8 mouse cellular contexts compared by ENCODE assay signal in the genomic region with DNA sequence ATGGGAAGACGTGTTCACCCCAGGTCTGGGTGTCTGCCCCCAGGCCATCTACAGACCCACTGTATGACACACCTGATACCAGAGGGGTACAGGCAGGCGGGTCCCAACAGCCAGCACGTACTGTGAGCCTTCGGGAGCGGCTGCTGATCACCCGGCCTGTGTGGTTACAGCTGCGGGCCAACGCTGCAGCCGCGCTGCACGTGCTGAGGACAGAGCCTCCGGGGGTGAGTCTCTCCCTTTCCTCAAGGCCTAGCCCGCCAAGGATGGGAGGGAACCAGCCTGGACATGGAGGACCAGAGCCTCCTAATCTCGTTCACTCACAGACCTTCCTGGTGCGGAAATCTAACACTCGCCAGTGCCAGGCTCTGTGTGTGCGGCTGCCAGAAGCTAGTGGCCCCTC. TPM values are rescaled to one million over a fixed set of nuclear protein-coding genes. Genes with fewer than 3 reads are reported as not detected.
DNase-seq lines count a peak whose midpoint lies in the region; ATAC-seq and TF ChIP-seq lines count a peak whose summit lies in the region.

No protein-coding gene starts in this region.

- peaks cover 19% of the 10 kb centered on the region for H3K4me1 ChIP-seq in lung, embryonic 16.5 days (replicated peaks; ENCODE audit: control insufficient read depth, insufficient read depth, low read length)
- peaks cover 29% of the 10 kb centered on the region for H3K4me1 ChIP-seq in limb, embryonic 12.5 days (replicated peaks)
- H3K4me1 ChIP-seq in olfactory bulb, adult 2 months (ENCODE audit: control insufficient read depth, insufficient read depth, low read length), result peaks cover 43% of the 10 kb centered on the region

- peaks cover 15% of the 10 kb centered on the region for H3K36me3 ChIP-seq in lung, embryonic 16.5 days (ENCODE audit: control insufficient read depth, insufficient read depth, low read length)
- H3K36me3 ChIP-seq in limb, embryonic 12.5 days, result peaks cover 38% of the 10 kb centered on the region

- peak; percentile 49 for DNase-seq in adrenal gland, postnatal 10 days
- DNase-seq in adrenal gland, postnatal 25 days, result no peak
- DNase-seq in lung, postnatal 14 days, result no peak
- no peak for DNase-seq in right cerebral cortex, postnatal 36 days (ENCODE audit: low spot score in 2 of 2)
- no peak for DNase-seq in frontal cortex, adult 2 months (ENCODE audit: extremely low spot score in 1 of 2, low spot score in 1 of 2)

- peaks cover 3% of the 10 kb centered on the region; the same call in 1 of the 2 replicates for H3K27me3 ChIP-seq in lung, embryonic 16.5 days (ENCODE audit: control insufficient read depth, insufficient read depth, low read depth, low read length)
- peaks cover 49% of the 10 kb centered on the region for H3K27me3 ChIP-seq in limb, embryonic 12.5 days

- H3K4me2 ChIP-seq in lung, embryonic 16.5 days (ENCODE audit: low read depth, low read length), result peak overlapping the region; percentile 59
- H3K4me2 ChIP-seq in limb, embryonic 12.5 days, result peak overlapping the region; percentile 36

- no peak for TF ChIP-seq CTCF in olfactory bulb, adult 2 months (IDR thresholded peaks at IDR 0.05; ENCODE audit: insufficient read depth, low read depth, low read length)

- WGBS in lung, embryonic 16.5 days, result 6% methylated on average over 17 of the region's 17 CpGs
- WGBS in limb, embryonic 12.5 days, result 6% methylated on average over 17 of the region's 17 CpGs
- WGBS in olfactory bulb, adult 2 months, result 13% methylated on average over 17 of the region's 17 CpGs

- H3K9ac ChIP-seq in lung, embryonic 16.5 days (ENCODE audit: low read length), result peak overlapping the region; percentile 57
- peak overlapping the region; percentile 23; the same call in 1 of the 2 replicates for H3K9ac ChIP-seq in limb, embryonic 12.5 days (replicated peaks)

- no peak for TF ChIP-seq POLR2A in olfactory bulb, adult 2 months (IDR thresholded peaks at IDR 0.05; ENCODE audit: insufficient read depth, low read depth, low read length)

- H3K4me3 ChIP-seq in lung, embryonic 16.5 days (ENCODE audit: low read length), result peak overlapping the region; percentile 48
- H3K4me3 ChIP-seq in limb, embryonic 12.5 days (replicated peaks), result peak overlapping the region; percentile 17
- H3K4me3 ChIP-seq in olfactory bulb, adult 2 months (ENCODE audit: insufficient read depth, low read depth, low read length), result peak overlapping the region; percentile 48

- H3K27ac ChIP-seq in lung, embryonic 16.5 days (ENCODE audit: low read length), result peak overlapping the region; percentile 63
- H3K27ac ChIP-seq in limb, embryonic 12.5 days, result no peak overlapping the region
- H3K27ac ChIP-seq in olfactory bulb, adult 2 months (ENCODE audit: insufficient read depth, low read depth, low read length), result peak overlapping the region; percentile 99

- no peaks in the 10 kb centered on the region for H3K9me3 ChIP-seq in lung, embryonic 16.5 days (ENCODE audit: control insufficient read depth, low read length)
- no peaks in the 10 kb centered on the region for H3K9me3 ChIP-seq in limb, embryonic 12.5 days

- ATAC-seq in lung, embryonic 16.5 days (ENCODE audit: low read depth), result peak; percentile 35
- ATAC-seq in limb, embryonic 12.5 days (ENCODE audit: insufficient number of reproducible peaks, insufficient read depth, low FRiP score, low TSS enrichment, low read depth), result peak; percentile 16; the same call in 1 of the 2 replicates

RNA-seq across cellular contexts. Expression of a gene that starts 0.8 kb away (rescaled TPM):
- total RNA-seq in adrenal gland, postnatal 10 days (2021), result 1 to 10 TPM; 1.7 to 3.7 TPM
- 5.9 and 6.0 TPM in 2 replicates for total RNA-seq in adrenal gland, postnatal 25 days (2021)
- 3.7 and 4.2 TPM in 2 replicates for polyA plus RNA-seq in lung, embryonic 16.5 days (2015; fragmentation: Nextera tagmentation; extraction: Ambion mirVana)
- polyA plus RNA-seq in limb, embryonic 12.5 days (2016; fragmentation: Nextera tagmentation; extraction: Ambion mirVana), result 2.4 and 2.5 TPM in 2 replicates
- polyA plus RNA-seq in olfactory bulb, adult 2 months (2012; ENCODE audit: insufficient read depth, insufficient read length, low replicate concordance, missing spikeins), result not detected in 2 replicates
- polyA plus RNA-seq in frontal cortex, adult 2 months (2012; rRNA removed), result 59.9 and 70.6 TPM in 2 replicates

RNA-seq across cellular contexts. Expression of a gene that starts 9.9 kb away (rescaled TPM):
- 10 to 100 TPM; 22.1 to 25.4 TPM for total RNA-seq in adrenal gland, postnatal 10 days (2021)
- 21.6 and 32.0 TPM in 2 replicates for total RNA-seq in adrenal gland, postnatal 25 days (2021)
- polyA plus RNA-seq in lung, embryonic 16.5 days (2015; fragmentation: Nextera tagmentation; extraction: Ambion mirVana), result 41.6 and 45.0 TPM in 2 replicates
- 48.3 and 49.5 TPM in 2 replicates for polyA plus RNA-seq in limb, embryonic 12.5 days (2016; fragmentation: Nextera tagmentation; extraction: Ambion mirVana)
- polyA plus RNA-seq in olfactory bulb, adult 2 months (2012; ENCODE audit: insufficient read depth, insufficient read length, low replicate concordance, missing spikeins), result not detected in 2 replicates
- 32.4 and 32.5 TPM in 2 replicates for polyA plus RNA-seq in frontal cortex, adult 2 months (2012; rRNA removed)

RNA-seq across cellular contexts. Expression of a gene that starts 12.3 kb away (rescaled TPM):
- total RNA-seq in adrenal gland, postnatal 10 days (2021), result 1 to 10 TPM; 1.8 to 2.8 TPM
- total RNA-seq in adrenal gland, postnatal 25 days (2021), result 1.7 and 9.8 TPM in 2 replicates
- 2.5 and 3.5 TPM in 2 replicates for polyA plus RNA-seq in lung, embryonic 16.5 days (2015; fragmentation: Nextera tagmentation; extraction: Ambion mirVana)
- polyA plus RNA-seq in limb, embryonic 12.5 days (2016; fragmentation: Nextera tagmentation; extraction: Ambion mirVana), result 2.4 and 4.1 TPM in 2 replicates
- not detected in 2 replicates for polyA plus RNA-seq in olfactory bulb, adult 2 months (2012; ENCODE audit: insufficient read depth, insufficient read length, low replicate concordance, missing spikeins)
- polyA plus RNA-seq in frontal cortex, adult 2 months (2012; rRNA removed), result 4.4 and 5.4 TPM in 2 replicates

RNA-seq across cellular contexts. Expression of a gene that starts 12.4 kb away (rescaled TPM):
- total RNA-seq in adrenal gland, postnatal 10 days (2021), result 10 to 100 TPM; 28.7 to 35.7 TPM
- total RNA-seq in adrenal gland, postnatal 25 days (2021), result 16.3 and 41.8 TPM in 2 replicates
- 47.6 and 49.4 TPM in 2 replicates for polyA plus RNA-seq in lung, embryonic 16.5 days (2015; fragmentation: Nextera tagmentation; extraction: Ambion mirVana)
- polyA plus RNA-seq in limb, embryonic 12.5 days (2016; fragmentation: Nextera tagmentation; extraction: Ambion mirVana), result 42.3 and 44.8 TPM in 2 replicates
- not detected in 2 replicates for polyA plus RNA-seq in olfactory bulb, adult 2 months (2012; ENCODE audit: insufficient read depth, insufficient read length, low replicate concordance, missing spikeins)
- 96.1 and 97.4 TPM in 2 replicates for polyA plus RNA-seq in frontal cortex, adult 2 months (2012; rRNA removed)

RNA-seq across cellular contexts. Expression of a gene that starts 16.8 kb away (rescaled TPM):
- total RNA-seq in adrenal gland, postnatal 10 days (2021), result 10 to 100 TPM; 28.1 to 37.5 TPM
- total RNA-seq in adrenal gland, postnatal 25 days (2021), result 10.0 and 12.7 TPM in 2 replicates
- 69.1 and 80.6 TPM in 2 replicates for polyA plus RNA-seq in lung, embryonic 16.5 days (2015; fragmentation: Nextera tagmentation; extraction: Ambion mirVana)
- polyA plus RNA-seq in limb, embryonic 12.5 days (2016; fragmentation: Nextera tagmentation; extraction: Ambion mirVana), result 30.6 and 38.1 TPM in 2 replicates
- not detected in 2 replicates for polyA plus RNA-seq in olfactory bulb, adult 2 months (2012; ENCODE audit: insufficient read depth, insufficient read length, low replicate concordance, missing spikeins)
- 5.2 and 5.7 TPM in 2 replicates for polyA plus RNA-seq in frontal cortex, adult 2 months (2012; rRNA removed)

Comparison
In these comparisons a context has a peak if more than half of its experiments do, and no peak if none do; other contexts are left out.
1. RNA of a gene that starts 0.8 kb away (polyA plus RNA-seq): 59.9 to 70.6 TPM in frontal cortex, adult 2 months; 3.7 to 4.2 TPM in lung, embryonic 16.5 days, 2.4 to 2.5 TPM in limb, embryonic 12.5 days and not detected in olfactory bulb, adult 2 months; every median in the first group is over 10 times any median in the second.
2. RNA of a gene that starts 9.9 kb away (polyA plus RNA-seq): 48.3 to 49.5 TPM in limb, embryonic 12.5 days, 41.6 to 45.0 TPM in lung, embryonic 16.5 days and 32.4 to 32.5 TPM in frontal cortex, adult 2 months; not detected in olfactory bulb, adult 2 months; every median in the first group is over 10 times any median in the second.
3. Peak in every context shown above with its lines, with median percentiles within 50 percentile points of each other: H3K4me3 ChIP-seq.